Mouse (Mus musculus): ENCODE results near the gene Prss3.
"Not testable (repeated sequence)": the region's sequence is repeated elsewhere in the genome, so short reads cannot be mapped to it uniquely, and the experiment has no call there.

Gene Prss3

DNA sequence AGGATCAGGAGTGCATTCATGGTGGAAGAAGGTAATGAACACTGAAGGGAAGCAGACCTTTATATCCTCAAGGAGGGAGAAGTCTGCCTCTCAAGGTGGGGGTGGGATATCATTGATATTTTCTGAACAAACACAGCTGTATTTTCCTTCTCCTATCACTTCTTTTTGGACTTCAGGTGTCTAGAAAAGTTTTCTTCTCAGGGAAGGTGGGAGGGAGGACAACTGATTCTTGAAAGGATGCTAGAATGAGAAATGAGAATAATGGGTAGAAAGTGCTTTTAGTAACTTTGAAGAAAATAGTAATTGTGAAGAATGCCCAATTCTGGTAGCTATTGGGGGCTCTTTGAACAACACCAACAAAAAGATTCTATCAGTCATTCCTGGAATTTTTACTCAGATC lies at the start of gene Prss3:
Gene Prss3 (minus strand): TSS at position 101 of the 400 bp plus-strand sequence.
- DNase-seq = not testable (repeated sequence)

DNA sequence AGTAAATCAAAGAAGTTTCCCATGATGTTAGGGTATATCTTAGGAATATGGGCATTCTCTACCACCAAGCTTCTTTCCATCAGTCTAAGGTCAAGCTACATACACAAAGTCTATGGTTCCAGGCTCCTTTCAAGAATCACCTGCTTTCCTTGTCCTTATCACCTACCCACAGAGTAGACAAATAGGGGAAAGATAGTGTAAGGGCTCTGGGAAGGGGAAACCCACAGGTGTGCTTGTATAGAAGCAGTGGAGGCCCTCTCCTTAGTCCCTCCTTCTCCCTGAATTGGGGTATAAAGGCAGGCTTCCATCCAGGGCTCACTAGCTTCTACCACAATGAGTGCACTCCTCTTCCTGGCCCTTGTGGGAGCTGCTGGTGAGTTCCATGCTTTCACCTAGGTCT lies 14.6 kb upstream of the Prss3 start, which contains the start of gene Gm5771:
Gene Gm5771 (plus strand): TSS at position 301 of the 400 bp plus-strand sequence.
- DNase-seq = not testable (repeated sequence)

DNA sequence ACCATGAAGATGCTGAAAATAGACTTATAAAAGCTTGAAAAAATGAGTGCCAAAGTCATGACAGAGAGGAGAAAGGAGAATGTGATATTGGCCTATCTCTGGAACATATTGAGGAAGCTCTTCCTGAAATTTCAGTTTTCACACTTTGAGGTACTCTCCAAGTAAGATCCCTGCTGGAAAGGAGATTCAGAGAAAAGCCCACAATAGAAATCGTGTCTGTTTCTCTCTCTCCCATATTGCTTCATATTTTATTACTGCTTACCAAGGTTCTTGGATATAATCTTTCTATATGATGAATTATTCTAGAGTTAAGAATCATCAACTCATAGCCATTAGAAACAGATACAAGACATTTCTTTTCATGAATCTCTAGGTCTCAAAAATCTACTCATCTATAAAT lies 14.2 kb upstream of the Prss3 start:
- DNase-seq = not testable (repeated sequence)

DNA sequence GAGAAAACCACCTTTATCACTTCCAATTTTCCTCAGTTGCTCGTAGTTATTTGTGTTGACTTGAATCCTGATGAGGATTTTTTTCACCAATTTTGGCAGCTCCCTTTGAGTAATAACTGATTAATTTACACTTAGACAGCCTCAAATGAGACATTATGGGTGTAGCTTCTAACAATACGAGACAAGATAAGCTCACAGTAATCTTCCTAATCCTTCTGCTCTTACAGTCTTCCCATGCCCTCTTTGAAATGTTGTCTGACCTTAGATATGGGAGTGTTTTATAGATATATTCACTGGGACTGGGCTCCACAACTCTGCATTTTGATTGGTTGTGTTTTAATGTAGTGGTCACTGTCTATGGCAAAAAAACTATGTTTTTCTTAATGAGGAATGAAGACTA lies 9.3 kb upstream of the Prss3 start:
- DNase-seq = no peak

DNA sequence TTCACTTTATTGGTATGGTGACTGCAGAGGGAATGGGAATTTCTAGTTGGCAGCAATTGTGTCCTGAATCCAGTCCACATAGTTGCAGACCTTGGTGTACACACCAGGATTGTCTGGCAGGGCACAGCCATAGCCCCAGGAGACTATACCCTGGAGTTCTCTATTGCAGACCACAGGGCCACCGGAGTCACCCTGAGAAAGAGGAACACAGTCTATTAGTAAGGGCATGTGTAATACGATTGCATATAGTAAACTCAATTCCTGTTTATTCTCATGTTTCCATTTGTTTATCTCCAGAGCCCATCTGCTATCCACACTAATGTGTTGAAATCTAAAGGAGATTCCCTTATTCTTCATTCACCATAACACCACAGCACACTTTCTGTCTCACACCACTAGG lies 3.7 kb downstream of the Prss3 start:
- not testable (repeated sequence) for DNase-seq

DNA sequence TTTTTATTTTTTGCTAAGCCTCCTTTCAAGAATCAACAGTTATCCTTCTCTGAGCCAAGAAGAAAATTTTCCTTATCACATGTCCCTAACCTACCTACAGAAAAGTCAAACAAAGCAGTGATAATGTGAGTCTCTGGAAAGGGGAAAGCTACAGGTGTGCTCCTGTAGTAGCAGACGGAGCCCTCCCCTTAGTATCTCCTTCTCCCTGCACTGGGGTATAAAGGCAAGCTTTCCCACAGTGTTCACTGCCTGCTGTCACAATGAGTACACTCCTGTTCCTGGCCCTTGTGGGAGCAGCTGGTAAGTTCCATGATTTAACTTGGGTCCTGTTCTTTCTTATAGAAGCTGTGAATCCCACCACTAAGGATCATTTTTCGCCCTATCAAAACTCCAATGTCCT lies 23.5 kb downstream of the Prss3 start, which contains the start of gene Try10:
Gene Try10 (plus strand): TSS at position 174 of the 400 bp plus-strand sequence.
- no peak for DNase-seq

Data from liver (tissue).